Mouse (Mus musculus): Measurements from ENCODE around the gene 4930402H24Rik. TPM values are rescaled to one million over a fixed set of nuclear protein-coding genes. Genes with fewer than 3 reads are reported as not detected.

4930402H24Rik gene
- polyA plus RNA-seq, 1 experiment from 2014 or later, result 20.5 TPM

DNA sequence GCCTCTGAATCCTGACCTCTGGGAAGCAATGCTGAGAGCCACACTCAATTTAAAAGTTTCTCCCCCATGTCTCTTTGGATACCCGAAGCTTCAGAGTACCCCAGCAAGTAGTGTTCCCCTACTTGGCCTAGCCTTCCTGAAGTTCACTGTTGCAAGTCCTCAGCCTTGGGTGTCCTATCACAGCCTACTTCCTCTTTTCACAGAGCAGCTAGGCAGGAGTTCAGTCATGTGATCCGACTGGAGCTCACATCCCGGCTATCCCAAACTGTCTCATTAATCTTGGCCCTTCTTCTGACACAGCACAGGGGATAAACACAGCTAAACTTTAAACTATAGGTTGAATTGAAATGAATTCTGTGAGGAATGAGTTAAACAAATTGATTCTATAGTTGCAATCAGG, 121.3 kb downstream of the 4930402H24Rik start:
- Histone ChIP-seq H3K36me3 (peaks cover 18% of the 10 kb centered on the region), H3K4me3 (no peak overlapping the region), H3K4me1 (no peaks in the 10 kb centered on the region), H3K9me3 (replicated peaks) (no peaks in the 10 kb centered on the region), H3K27me3 (ENCODE audit: low read depth, poor library complexity, severe bottlenecking) (no peaks in the 10 kb centered on the region), H3K27ac (no peak overlapping the region)
- DNase-seq (ENCODE audit: low spot score), result no peak
- WGBS, result 82% methylated on average over 3 of the region's 3 CpGs

- no peak for DNase-seq (ENCODE audit: low spot score)
- Histone ChIP-seq H3K36me3 (peaks cover 41% of the 10 kb centered on the region), H3K9me3 (replicated peaks) (no peaks in the 10 kb centered on the region), H3K4me3 (no peak overlapping the region), H3K27me3 (ENCODE audit: low read depth, poor library complexity, severe bottlenecking) (no peaks in the 10 kb centered on the region), H3K27ac (no peak overlapping the region), H3K4me1 (no peaks in the 10 kb centered on the region)
- 61% methylated on average over 2 of the region's 2 CpGs for WGBS
Observed at GRCm38 (mm10) chr2:130780615-130781303, 125.4 kb downstream of the 4930402H24Rik start.

GRCm38 (mm10) chr2:130779935-130780334, 126.3 kb downstream of the 4930402H24Rik start:
- H3K36me3 ChIP-seq, result peaks cover 45% of the 10 kb centered on the region
- 76% methylated on average over 1 of the region's 1 CpGs for WGBS
- H3K4me1 ChIP-seq, result no peaks in the 10 kb centered on the region
- H3K9me3 ChIP-seq (replicated peaks), result no peaks in the 10 kb centered on the region
- no peak overlapping the region for H3K4me3 ChIP-seq
- no peak overlapping the region for H3K27ac ChIP-seq
- H3K27me3 ChIP-seq (ENCODE audit: low read depth, poor library complexity, severe bottlenecking), result no peaks in the 10 kb centered on the region
- no peak for DNase-seq (ENCODE audit: low spot score)

DNA sequence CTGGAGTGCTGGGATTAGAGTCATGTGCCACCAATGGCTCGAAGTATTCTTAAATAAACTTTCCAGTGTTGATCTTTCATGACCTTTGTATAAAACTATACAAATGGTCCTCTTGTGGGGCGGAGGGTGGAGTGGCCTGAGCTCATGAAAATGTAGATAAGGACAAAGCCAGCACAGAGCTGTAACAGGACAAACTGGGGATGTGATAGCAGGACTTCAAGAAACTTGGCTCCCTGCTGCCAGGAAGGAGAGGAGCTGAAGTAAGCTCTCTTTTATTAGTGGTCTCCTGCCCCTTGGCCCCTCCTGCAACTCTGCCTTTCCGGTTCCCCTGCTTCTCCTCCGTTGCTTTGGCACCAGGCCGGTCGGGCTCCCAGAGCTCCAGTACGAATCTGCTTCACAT, 129.6 kb downstream of the 4930402H24Rik start:
- WGBS, result 89% methylated on average over 7 of the region's 7 CpGs
- Histone ChIP-seq H3K9me3 (replicated peaks) (no peaks in the 10 kb centered on the region), H3K27ac (no peak overlapping the region), H3K27me3 (ENCODE audit: low read depth, poor library complexity, severe bottlenecking) (no peaks in the 10 kb centered on the region), H3K4me1 (no peaks in the 10 kb centered on the region), H3K36me3 (peaks cover 34% of the 10 kb centered on the region), H3K4me3 (no peak overlapping the region)
- no peak for DNase-seq (ENCODE audit: low spot score)

GRCm38 (mm10) chr2:130767483-130767882, 138.7 kb downstream of the 4930402H24Rik start:
- 66% methylated on average over 2 of the region's 2 CpGs for WGBS
- DNase-seq (ENCODE audit: low spot score), result no peak
- H3K27me3 ChIP-seq (ENCODE audit: low read depth, poor library complexity, severe bottlenecking), result no peaks in the 10 kb centered on the region
- no peak overlapping the region for H3K27ac ChIP-seq
- no peaks in the 10 kb centered on the region for H3K4me1 ChIP-seq
- H3K4me3 ChIP-seq, result no peak overlapping the region
- H3K36me3 ChIP-seq, result peaks cover 38% of the 10 kb centered on the region
- H3K9me3 ChIP-seq (replicated peaks), result no peaks in the 10 kb centered on the region

GRCm38 (mm10) chr2:130765396-130765795, 140.8 kb downstream of the 4930402H24Rik start:
- H3K4me3 ChIP-seq, result no peak overlapping the region
- DNase-seq (ENCODE audit: low spot score), result no peak
- WGBS, result 91% methylated on average over 3 of the region's 3 CpGs
- no peaks in the 10 kb centered on the region for H3K27me3 ChIP-seq (ENCODE audit: low read depth, poor library complexity, severe bottlenecking)
- H3K36me3 ChIP-seq, result peaks cover 45% of the 10 kb centered on the region
- no peaks in the 10 kb centered on the region for H3K9me3 ChIP-seq (replicated peaks)
- H3K4me1 ChIP-seq, result no peaks in the 10 kb centered on the region
- H3K27ac ChIP-seq, result no peak overlapping the region

DNA sequence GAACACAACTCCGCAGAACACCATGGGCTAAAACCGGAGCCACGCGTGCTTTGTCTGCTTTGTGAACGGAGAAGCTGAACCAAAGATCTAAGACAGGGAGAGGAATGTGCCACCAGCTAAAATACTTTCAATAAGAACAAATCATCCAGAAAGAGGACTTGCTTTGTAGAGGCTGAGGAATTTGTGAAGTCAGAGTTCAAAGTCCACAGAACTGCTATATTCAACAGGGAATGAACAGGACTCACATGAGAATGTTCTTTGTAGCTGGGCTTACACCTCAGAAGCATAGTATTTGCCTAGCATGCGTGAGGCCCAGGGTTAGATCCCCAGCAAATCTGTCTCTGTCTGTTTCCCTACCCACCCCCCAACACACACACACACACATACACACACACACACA, 145.3 kb downstream of the 4930402H24Rik start:
- WGBS, result 93% methylated on average over 6 of the region's 6 CpGs
- Histone ChIP-seq H3K4me3 (no peak overlapping the region), H3K4me1 (no peaks in the 10 kb centered on the region), H3K36me3 (peaks cover 36% of the 10 kb centered on the region), H3K27ac (no peak overlapping the region), H3K27me3 (ENCODE audit: low read depth, poor library complexity, severe bottlenecking) (no peaks in the 10 kb centered on the region), H3K9me3 (replicated peaks) (no peaks in the 10 kb centered on the region)
- DNase-seq (ENCODE audit: low spot score), result no peak

GRCm38 (mm10) chr2:130755061-130755607, 151.1 kb downstream of the 4930402H24Rik start:
- Histone ChIP-seq H3K9me3 (replicated peaks) (no peaks in the 10 kb centered on the region), H3K4me3 (no peak overlapping the region), H3K27me3 (ENCODE audit: low read depth, poor library complexity, severe bottlenecking) (no peaks in the 10 kb centered on the region), H3K4me1 (no peaks in the 10 kb centered on the region), H3K36me3 (peaks cover 3% of the 10 kb centered on the region; the same call in 1 of the 2 replicates), H3K27ac (no peak overlapping the region)
- 65% methylated on average over 7 of the region's 7 CpGs for WGBS
- no peak for DNase-seq (ENCODE audit: low spot score)

GRCm38 (mm10) chr2:130754596-130754995, 151.6 kb downstream of the 4930402H24Rik start:
- Histone ChIP-seq H3K27ac (no peak overlapping the region), H3K36me3 (peaks cover 3% of the 10 kb centered on the region; the same call in 1 of the 2 replicates), H3K4me3 (no peak overlapping the region), H3K27me3 (ENCODE audit: low read depth, poor library complexity, severe bottlenecking) (no peaks in the 10 kb centered on the region), H3K4me1 (no peaks in the 10 kb centered on the region), H3K9me3 (replicated peaks) (no peaks in the 10 kb centered on the region)
- WGBS, result 83% methylated on average over 3 of the region's 3 CpGs
- no peak for DNase-seq (ENCODE audit: low spot score)

- Histone ChIP-seq H3K9me3 (replicated peaks) (no peaks in the 10 kb centered on the region), H3K27me3 (ENCODE audit: low read depth, poor library complexity, severe bottlenecking) (no peaks in the 10 kb centered on the region), H3K27ac (no peak overlapping the region), H3K36me3 (peaks cover 22% of the 10 kb centered on the region), H3K4me1 (no peaks in the 10 kb centered on the region), H3K4me3 (no peak overlapping the region)
- 46% methylated on average over 8 of the region's 8 CpGs for WGBS
- no peak for DNase-seq (ENCODE audit: low spot score)
Observed at GRCm38 (mm10) chr2:130750449-130750848, 155.8 kb downstream of the 4930402H24Rik start.

GRCm38 (mm10) chr2:130749708-130750107, 156.5 kb downstream of the 4930402H24Rik start:
- Histone ChIP-seq H3K36me3 (peaks cover 30% of the 10 kb centered on the region), H3K27ac (no peak overlapping the region), H3K4me3 (no peak overlapping the region), H3K27me3 (ENCODE audit: low read depth, poor library complexity, severe bottlenecking) (no peaks in the 10 kb centered on the region), H3K9me3 (replicated peaks) (no peaks in the 10 kb centered on the region), H3K4me1 (no peaks in the 10 kb centered on the region)
- no peak for DNase-seq (ENCODE audit: low spot score)
- WGBS, result 74% methylated on average over 3 of the region's 3 CpGs

GRCm38 (mm10) chr2:130743576-130743975, 162.6 kb downstream of the 4930402H24Rik start:
- WGBS, result 90% methylated on average over 1 of the region's 1 CpGs
- Histone ChIP-seq H3K36me3 (peaks cover 56% of the 10 kb centered on the region), H3K9me3 (replicated peaks) (no peaks in the 10 kb centered on the region)

DNA sequence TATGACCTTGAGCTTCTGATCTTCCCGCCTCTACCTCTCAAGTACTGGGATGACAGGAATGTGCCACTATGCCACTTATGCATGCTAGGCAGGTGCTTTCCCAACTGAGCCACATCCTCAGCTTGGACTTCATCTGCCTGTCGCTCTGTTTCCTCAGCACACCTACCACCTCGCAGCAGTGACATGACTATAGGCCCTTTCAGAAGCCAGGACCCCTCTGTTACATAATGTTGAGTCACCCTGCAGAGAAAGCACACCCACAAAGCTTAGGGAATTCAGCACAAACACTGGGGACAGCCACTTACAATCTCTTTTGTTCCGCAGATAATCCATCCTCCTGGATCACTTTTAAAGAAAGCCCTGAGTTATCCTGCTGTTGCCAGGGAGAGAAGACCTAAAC, 166.1 kb downstream of the 4930402H24Rik start:
- peaks cover 51% of the 10 kb centered on the region for H3K36me3 ChIP-seq
- WGBS, result 71% methylated on average over 4 of the region's 4 CpGs

More at GRCm38 (mm10) chr2:130743576-130743975, 162.6 kb downstream of the 4930402H24Rik start:
- no peak overlapping the region for H3K27ac ChIP-seq
- H3K27me3 ChIP-seq (ENCODE audit: low read depth, poor library complexity, severe bottlenecking), result no peaks in the 10 kb centered on the region
- no peaks in the 10 kb centered on the region for H3K4me1 ChIP-seq
- DNase-seq (ENCODE audit: low spot score), result no peak
- no peak overlapping the region for H3K4me3 ChIP-seq

More for the DNA sequence above, 166.1 kb downstream of the 4930402H24Rik start:
- no peaks in the 10 kb centered on the region for H3K27me3 ChIP-seq (ENCODE audit: low read depth, poor library complexity, severe bottlenecking)
- no peak overlapping the region for H3K27ac ChIP-seq
- no peak for DNase-seq (ENCODE audit: low spot score)
- H3K4me3 ChIP-seq, result no peak overlapping the region
- no peaks in the 10 kb centered on the region for H3K9me3 ChIP-seq (replicated peaks)
- H3K4me1 ChIP-seq, result no peaks in the 10 kb centered on the region

All from limb, embryonic 10.5 days (tissue).